Mouse (Mus musculus) monocyte, adult 2 months (primary cell): ENCODE measurements around the gene Slc22a14.
A peak's percentile ranks its signal among the peaks of the same experiment; 100 is the strongest.
"Not testable (repeated sequence)": the region's sequence is repeated elsewhere in the genome, so short reads cannot be mapped to it uniquely, and the experiment has no call there.

Source experiments
- DNase-seq, 2 experiments: peaks; one replicate each; pipeline ENCODE4 v3.0.0; 2022; ENCODE audit warnings: low spot score in 2 of 2, low read depth in 1 of 2

The Slc22a14 gene

DNA sequence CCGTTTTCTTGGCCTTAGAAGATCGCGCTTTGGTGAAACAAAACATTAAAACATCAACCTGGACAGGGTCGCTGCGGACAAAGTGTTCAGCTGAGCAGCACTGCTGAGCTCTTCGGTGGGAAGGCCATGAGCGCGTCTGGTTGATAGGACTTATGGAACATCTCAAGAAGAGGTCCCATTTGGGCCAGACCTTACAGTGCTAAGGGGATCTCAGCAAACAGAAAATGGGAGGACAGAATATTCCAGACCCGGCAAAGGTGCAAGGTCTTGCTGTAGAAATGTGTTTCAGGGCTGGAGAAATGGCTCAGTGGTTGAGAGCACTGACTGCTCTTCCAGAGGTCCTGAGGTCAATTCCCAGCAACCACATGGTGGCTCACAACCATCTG lies 42.1 kb downstream of the Slc22a14 start:
- DNase-seq = no peak

DNA sequence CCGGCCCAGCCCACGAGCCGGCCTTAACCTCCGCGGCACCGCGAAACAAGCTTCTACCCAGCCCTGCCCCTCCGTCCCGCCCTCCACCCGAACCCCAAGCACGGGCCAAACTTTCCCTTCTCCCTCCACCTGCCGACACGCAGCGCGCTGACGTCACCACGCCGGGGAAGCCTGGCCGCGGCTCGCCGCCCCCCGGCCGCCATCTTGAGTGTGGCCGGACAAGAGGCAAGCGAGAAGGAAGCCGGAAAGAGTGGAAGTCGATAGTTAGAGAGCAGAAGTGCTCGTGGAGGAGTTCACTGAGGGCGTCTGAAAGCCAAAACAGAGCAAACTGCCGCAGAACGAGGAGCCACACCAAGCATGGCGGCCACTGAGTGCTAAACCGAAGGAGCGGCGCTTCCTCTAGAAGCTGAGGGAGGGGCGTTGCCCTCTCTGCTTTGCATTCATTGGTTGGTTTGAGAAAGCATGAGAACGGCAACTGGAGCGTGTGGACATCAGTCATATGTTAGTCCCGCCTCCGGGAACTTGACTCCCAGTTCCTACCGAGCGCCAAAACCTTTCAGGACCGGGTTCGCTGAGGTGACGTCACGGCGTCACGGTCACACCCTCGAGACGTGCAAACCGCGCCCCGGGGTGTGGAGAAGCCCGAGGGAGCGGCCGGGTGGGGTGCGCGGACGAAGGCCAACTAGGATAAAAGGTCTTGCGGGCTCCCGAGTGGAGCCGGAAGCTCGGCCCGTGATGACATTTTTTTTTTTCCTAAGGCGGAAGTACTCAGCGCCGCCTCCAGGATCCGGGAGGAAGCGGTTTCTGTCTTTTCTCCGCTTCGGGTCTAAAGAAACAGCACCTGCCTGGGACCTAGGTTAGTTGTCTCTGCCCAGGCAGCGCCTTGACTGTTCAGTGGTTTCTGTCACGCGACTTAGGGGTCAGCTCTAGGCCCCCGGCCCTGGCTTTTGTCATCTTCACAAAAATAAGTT lies 42.8 kb downstream of the Slc22a14 start, which contains the start of gene Oxsr1:
Gene Oxsr1, minus strand, starts transcription at position 139 of the 971 bp plus-strand sequence.
- peak; percentile 98 to 99 for DNase-seq

DNA sequence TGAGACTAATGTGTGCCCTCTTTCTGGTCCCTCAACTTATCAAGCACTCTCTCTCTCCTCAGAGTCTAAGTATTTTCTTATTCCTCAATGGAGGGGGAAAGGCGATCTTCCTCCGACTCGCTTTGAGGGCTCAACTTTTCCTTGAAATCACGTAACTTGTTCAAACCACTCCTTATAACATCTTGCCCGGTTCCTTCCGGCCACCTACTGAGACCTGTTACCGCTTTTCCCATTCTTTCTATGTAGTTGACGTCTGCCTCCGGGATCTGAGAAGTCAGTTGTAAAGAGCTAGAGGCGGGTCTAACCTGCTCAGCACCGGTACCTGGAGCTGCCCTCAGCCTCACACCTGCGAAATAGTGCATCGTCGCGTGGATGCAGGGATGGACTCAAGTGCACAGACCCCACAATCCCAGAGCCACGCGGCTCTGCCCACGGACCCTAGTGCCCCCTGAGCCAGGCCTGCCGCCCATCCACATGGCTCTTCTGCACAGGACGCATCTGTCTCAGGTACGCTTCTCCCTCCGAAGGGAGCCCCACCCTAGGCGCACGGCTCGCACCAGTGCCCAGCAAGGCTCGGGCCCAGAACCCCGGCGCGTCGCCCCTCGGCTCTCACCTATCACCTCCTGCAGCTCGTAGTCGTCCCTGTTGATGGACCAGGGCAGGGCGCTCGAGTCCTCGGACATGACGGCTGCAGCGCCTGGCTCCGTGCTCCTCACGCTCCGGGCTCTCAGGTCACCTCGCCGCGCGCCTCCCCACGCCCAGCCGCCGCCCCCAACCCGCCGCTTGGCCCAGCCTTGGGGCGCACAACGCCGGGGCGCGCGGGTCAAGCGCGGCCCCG lies 43.7 kb downstream of the Slc22a14 start:
- DNase-seq = no peak

DNA sequence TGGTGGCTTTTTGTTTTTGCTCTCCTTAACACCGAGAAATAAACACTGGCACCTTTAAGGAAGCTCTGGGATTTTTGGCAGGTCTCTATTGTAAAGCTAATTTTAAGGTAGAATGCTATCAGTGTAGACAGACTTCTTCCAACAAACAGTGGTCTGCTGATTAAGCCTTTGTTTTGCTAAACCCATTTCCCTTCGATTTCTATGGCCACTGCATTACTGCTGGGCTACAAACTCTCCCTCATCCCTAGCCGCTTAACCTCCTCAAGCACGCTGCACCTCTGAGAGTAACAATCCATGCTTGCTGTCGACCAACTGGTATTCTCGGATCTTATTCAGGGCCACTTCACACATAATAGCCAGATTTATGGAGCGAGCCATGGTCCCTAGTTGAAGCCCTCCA lies 44.4 kb downstream of the Slc22a14 start:
- no peak for DNase-seq

DNA sequence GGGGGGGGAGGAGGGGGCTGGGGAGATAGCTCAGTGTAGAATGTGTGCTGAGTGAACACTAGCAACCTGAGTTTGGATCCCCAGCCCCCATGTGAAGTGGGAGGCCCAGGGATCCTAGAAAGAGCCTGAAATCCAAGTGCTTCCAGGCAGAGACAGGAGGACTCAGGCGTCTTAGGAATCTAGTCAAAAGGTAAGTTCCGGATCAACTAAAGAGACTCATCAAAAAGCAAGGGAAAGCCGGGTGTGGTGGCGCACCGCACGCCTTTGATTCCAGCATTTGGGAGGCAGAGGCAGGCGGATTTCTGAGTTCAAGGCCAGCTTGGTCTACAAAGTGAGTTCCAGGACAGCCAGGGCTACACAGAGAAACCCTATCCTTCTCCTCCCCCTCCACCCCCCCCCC lies 44.9 kb downstream of the Slc22a14 start:
- DNase-seq = no peak

DNA sequence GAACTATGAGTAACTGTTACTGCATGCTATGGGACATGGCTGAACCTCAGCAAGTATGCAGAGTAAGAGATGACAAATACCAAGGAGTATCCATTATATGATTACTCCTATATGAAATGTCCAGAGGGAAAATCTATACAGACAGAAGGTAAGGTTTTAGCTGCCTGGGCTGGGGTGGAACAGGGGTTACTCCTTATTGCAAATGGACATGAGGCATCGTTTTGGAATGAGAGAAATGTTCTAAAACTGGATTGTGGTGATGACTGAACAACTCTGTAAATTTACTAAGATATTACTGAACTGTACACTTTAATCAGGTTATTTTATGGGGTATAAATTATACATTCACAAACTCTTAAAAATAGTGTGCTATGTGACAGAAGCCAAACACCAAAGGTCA lies 46.5 kb downstream of the Slc22a14 start:
- no peak for DNase-seq

DNA sequence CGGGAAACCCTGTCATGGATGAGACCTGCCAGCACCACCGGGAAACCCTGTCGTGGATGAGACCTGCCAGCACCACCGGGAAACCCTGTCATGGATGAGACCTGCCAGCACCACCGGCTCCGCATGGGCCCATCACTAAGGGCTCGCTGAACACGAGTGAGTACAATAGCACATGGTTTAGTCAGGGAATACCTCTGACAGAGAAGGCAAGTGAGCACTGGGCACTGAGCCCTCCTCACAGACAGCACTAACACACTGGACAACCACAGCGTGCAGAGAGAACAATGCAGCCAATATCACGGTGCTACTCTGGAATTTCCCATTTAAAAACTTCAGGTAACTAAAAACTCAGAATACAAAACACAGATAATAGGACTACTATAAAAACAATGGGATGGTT lies 52.3 kb downstream of the Slc22a14 start:
- no peak for DNase-seq

DNA sequence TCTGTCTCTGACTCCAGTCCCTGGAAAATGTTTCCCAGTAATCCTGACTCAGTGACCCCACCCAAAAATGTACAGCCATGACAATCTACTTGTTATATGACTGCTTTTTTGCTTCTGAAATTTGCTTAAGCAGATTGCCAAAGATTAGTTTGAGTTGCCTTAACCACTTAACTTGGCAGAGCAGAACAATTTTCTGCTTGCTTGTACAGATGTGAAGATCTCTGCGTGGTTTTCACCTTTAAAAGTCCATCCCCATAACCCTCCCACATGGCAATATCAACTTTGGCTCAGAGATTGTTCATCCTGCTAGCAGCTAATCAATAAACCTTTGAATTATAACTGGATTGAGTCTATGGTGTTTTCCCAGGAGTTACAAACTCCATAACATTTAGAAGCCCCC lies 56.3 kb downstream of the Slc22a14 start:
- no peak for DNase-seq

DNA sequence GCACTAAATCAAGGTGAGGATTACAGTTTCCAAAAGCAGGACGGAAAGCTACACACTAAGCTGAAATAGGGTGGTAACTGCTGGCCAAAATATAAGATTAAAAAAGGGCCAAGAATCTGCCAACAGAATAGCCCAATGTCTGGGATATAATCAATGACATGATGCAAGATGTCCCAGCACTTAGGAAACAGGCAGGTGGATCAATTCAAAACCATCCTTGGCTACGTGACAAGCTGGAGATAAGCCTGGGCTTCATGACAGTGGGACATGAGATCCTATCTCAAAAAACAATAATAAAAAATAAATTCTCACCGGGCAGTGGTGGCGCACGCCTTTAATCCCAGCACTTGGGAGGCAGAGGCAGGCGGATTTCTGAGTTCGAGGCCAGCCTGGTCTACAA lies 59.5 kb downstream of the Slc22a14 start:
- DNase-seq = no peak

DNA sequence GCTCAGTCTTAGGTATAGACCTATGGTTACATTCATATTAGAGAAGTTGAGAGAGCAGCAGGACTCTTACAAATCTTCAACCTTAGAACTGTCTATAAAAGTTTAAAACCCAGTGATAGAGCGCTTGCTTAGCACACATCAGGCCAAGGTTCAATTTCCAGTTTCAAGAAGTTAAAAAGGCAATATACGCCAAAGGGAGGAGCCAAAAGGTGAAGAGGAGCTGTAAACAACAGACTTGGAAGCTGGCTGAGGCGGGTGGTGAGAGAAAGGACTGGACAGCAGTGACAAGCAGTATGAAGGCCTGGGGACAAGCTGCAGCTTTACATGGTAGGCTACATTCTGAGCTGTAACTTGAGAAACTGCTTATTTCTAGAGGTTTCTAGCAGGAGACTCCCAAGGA lies 66.8 kb downstream of the Slc22a14 start:
- DNase-seq = no peak

DNA sequence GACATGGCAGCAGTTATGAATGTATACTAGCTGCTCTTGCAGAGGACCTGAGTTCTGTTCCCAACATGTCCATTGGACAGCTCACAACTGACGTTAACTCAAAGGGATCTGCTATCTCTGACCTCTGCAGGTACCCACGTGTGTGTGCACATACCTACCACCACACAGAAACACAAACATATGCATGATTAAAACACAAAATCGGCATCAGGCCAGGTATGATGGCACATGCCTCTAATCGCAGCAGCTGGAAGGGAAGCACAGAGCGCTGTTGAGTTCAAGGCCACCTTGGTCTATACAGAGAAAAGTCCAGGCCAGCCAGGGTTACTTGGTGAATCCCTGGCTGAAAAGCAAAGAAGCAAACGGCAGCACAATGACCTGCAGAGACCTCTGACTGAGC lies 67.7 kb downstream of the Slc22a14 start:
- no peak for DNase-seq

DNA sequence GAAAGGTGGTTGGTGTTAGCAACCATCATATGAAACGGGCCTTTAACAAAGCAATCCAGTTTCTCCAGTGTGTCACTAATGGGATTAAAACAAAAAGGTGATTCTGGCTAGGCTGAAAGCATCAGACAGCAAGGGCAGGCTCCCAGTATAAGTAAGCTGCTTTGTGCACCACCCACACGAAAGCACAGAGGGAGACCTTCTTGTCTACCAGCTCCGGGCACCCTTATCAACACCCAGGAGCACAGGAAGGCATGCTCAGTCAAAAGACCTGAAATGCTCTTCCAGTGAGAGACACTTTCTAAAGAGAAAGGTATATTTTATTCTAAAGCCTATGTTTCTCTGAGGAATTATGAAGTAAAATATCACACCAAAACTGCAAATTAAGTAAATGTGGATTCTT lies 74.6 kb downstream of the Slc22a14 start:
- no peak for DNase-seq

DNA sequence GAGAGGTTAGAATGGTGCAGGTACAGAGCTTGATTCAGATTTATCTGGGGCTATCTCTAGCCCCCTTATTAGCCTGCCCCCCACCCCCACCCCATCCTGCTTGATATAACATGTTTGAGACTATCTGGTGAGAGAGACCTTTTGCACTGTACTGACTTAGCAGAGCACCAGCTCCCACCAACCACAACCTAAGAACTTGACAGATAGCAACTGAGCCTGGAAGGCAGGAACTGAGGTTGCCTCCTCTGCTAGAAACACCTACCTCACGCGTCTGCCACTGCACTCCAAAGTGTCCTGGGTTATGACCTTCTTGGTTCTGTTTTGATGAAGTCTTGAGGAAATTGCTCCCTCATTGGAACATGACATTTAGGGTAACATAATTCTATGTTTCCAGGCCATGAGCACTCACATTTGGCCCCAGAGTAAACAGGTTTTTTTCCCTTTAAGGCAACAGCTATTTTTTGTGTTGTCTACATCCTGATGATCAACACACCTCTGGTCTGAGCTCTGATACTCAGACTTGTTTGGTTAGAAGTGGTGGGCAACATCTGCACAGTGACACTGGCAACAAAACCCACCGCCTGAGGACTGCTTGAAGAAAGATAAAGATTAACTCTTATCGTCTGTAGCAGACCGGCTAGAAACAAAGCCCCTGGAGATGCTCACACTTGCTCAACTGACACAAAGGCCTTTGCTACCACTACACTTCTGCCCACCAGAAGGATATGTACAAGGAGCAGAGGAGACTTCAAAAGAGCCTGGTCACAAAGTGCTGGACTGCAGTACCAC lies 84.3 kb downstream of the Slc22a14 start:
- DNase-seq = no peak

DNA sequence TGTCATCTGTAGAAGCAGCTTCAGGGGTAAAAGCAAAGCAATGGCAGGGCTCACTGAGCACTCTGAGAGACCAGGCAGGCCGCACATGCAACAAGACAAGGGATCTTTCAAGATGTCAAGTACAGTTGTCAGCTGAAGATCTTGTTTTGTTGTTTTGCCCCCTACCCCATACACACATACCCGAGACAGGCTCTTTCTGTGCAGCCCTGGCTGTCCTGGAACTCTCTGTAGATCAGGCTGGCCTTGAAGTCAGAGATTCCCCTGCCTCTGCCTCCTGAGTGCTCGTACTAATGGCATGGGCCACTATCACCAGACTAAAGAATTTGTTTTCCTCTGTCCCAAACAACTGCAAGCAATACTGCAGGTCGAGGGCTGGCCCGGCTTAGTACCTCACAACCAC lies 87.3 kb downstream of the Slc22a14 start:
- DNase-seq = no peak

DNA sequence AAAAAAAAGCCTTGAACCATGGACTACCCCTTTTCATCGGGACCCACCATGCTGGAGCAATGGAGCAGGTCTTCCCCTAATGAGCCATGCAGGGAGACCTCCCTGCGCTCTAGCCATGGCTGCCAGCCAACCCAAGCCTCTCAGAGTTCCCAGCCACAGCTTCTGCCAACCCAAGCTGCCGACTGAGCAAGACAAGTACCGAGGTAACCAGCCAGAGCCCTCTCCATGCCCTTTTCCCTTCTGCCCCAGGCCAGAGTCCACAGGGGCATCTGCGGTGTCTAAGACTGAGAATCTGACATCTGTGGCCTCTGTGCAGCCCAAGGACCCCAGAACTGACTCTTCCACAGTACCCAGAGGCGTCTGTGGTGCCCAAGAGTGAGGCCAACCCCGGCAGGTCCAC lies 89.0 kb downstream of the Slc22a14 start:
- no peak for DNase-seq

DNA sequence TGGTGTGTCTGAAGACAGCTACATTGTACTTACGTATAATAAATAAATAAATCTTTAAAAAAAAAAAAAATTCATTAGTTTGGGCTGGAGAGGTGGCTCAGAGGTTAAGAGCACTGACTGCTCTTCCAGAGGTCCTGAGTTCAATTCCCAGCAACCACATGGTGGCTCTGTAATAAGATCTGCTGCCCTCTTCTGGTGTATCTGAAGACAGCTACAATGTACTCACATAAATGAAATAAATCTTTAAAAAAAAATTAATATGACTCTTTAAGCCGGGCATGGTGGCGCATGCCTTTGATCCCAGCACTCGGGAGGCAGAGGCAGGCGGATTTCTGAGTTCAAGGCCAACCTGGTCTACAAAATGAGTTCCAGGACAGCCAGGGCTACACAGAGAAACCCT lies 90.5 kb downstream of the Slc22a14 start:
- DNase-seq = not testable (repeated sequence)

DNA sequence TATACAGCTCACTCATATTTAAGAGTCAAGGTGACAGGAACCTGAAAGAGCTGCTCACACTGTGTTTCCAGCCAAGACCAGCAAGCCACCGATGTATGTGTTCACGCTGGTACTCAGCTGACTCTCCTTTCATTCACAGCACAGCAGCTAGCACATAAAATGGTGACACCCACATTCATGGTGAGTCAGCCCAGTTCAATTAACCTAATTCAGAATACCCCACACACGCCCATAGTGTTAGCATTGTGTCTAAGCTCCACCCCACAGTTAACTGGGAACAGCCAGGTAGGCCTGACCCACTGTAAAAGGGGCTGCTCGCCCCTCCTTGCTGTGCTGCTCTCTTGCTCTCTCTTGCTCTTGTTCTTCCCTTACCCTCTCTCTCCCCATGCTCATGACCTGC lies 93.9 kb downstream of the Slc22a14 start:
- no peak for DNase-seq

DNA sequence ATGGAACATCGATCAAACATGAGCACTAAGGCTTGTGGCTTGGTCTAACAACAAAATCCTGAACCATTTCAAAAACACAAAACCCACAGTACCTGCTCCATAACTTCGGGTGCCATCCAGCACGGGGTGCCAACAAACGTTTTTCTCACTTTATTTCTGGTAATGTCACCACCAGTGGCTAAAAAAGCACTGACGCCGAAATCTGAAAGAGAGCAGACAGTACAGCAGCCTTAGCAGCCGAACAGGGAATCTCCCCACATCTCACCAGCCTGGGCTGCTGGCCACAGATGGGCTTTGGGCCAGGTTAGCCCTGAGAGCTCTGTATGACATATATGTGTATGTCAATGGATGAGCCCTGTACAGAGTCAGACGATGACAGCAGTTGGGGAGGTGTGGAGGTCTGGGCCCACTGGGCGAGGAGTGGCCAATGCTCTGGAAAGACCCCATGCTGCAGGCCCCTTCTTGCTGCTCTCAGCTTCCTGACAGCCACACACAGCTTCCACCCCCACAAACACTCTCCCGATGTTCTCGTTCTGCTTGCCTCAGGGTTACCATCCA lies 96.7 kb downstream of the Slc22a14 start:
- no peak for DNase-seq

DNA sequence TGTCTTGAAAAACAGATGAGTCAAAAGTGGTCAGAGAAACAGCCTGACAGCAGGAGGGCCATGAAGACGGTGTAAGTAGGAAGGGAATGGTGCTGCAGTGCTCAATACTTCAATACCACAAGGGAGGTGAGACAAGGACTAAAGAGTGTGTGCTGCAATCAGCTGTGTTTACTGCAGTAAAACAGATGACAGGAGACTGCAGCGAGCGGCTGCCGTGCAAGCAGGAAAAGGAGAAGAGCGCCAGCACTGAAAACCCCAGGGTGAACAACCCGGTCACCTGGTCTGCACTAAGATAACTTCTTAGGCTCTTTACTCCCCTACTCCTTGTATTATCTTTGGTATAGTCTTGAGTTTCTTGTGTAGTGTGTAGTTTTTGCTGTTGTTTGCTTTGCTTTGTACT lies 97.2 kb downstream of the Slc22a14 start:
- DNase-seq = no peak

DNA sequence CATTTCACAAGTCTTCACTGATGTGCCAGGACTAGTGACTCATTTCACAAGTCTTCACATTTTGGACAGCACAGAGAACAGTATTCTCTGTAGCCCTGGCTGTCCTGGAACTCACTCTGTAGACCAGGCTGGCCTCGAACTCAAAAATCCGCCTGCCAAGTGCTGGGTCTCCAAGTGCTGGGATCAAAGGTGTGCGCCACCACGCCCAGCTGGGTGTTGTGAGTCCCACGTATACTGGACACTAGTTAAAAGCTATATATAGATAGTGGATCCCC lies 99.3 kb downstream of the Slc22a14 start:
- DNase-seq = not testable (repeated sequence)
